Mouse (Mus musculus) neural tube, embryonic 13.5 days (tissue): ENCODE data around the gene Vav2. TPM values are rescaled to one million over a fixed set of nuclear protein-coding genes. Genes with fewer than 3 reads are reported as not detected.

ENCODE experiments used
- ATAC-seq: fragments of 200-750 bp; cut with Nextera tagmentation; 2 replicates; pipeline ENCODE4 v1.8.0; 2017; ENCODE audit warnings: low read depth, mild to moderate bottlenecking, moderate TSS enrichment, moderate library complexity
- H3K27ac ChIP-seq: fragments of 300-500 bp; sonication (generic); replicated peaks from 2 replicates; pipeline ENCODE4 v1.5.1; 2015; ENCODE audit warnings: moderate library complexity, mild to moderate bottlenecking, inconsistent platforms
- H3K27me3 ChIP-seq: fragments of 300-500 bp; sonication (generic); 2 replicates; pipeline ENCODE4 v1.6.1; 2015; ENCODE audit warnings: mild to moderate bottlenecking, inconsistent platforms
- H3K36me3 ChIP-seq: fragments of 300-500 bp; sonication (generic); 2 replicates; pipeline ENCODE4 v1.6.1; 2015; ENCODE audit warnings: mild to moderate bottlenecking, inconsistent platforms
- H3K4me1 ChIP-seq: fragments of 300-500 bp; sonication (generic); replicated peaks from 2 replicates; pipeline ENCODE4 v1.6.1; 2015; ENCODE audit warnings: inconsistent platforms
- H3K4me2 ChIP-seq: fragments of 300-500 bp; sonication (generic); 2 replicates; pipeline ENCODE4 v1.6.1; 2015; ENCODE audit warnings: inconsistent platforms, mild to moderate bottlenecking, moderate library complexity
- H3K4me3 ChIP-seq: fragments of 300-500 bp; sonication (generic); 2 replicates; pipeline ENCODE4 v1.5.1; 2015; ENCODE audit warnings: mild to moderate bottlenecking, inconsistent platforms
- H3K9ac ChIP-seq: fragments of 300-500 bp; sonication (generic); 2 replicates; pipeline ENCODE4 v1.6.1; 2015; ENCODE audit warnings: moderate library complexity, mild to moderate bottlenecking, inconsistent platforms
- H3K9me3 ChIP-seq: fragments of 300-500 bp; sonication (generic); 2 replicates; pipeline ENCODE4 v1.6.1; 2016; ENCODE audit warnings: inconsistent platforms
- WGBS: fragments of 180-500 bp; shearing (Covaris S2); methylation state at CpG from one replicate; pipeline ENCODE4 v1.1.7; 2015; 5-methylcytosine and 5-hydroxymethylcytosine counted together
- polyA plus RNA-seq: library from polyadenylated mRNA; unstranded; fragments of >200 nt; fragmentation: Nextera tagmentation; extraction: Ambion mirVana; gene quantifications from 2 replicates; pipeline ENCODE4 v1.2.1, GENCODE M21; 2015

The Vav2 gene
- polyA plus RNA-seq, 1 experiment from 2014 or later, result 14.8 TPM

DNA sequence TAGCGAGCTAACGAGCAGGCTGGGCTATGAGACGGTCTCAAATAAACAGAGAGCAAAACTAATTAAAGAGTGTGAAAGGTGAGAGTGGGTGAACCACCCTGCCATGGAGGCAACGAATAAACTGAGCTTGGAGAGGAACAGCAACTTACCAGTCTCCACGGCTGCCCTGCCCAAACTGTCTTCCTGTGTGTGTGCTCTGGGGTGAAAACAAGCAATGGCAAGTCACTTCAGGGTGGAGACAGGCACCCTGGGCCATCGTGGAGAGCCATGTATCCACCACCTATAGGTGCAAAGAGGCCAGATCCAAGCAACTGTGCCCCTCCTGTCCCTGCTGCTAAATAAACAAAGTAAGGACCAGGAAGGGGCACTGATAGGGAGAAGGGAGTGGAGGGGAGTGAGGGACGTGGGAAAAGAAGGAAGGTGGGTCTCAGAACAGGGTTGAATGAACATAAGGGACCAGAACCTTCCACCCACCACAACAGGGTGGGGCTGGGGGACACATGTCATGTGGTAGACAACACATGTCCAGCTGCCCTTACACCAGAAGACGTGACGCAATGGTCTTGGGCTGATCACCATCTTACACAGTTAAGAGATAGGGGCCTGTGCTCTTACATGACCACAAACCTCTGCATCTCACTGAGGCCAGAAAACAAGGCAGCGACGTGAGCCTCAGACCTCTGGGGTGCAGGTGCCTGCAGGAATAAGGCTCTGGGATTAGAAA is 11.6 kb downstream of the Vav2 start:
- ATAC-seq, result no peak
- H3K4me2 ChIP-seq, result peak overlapping the region; percentile 34; the same call in 1 of the 2 replicates
- no peaks in the 10 kb centered on the region for H3K27me3 ChIP-seq
- WGBS, result 63% methylated on average over 11 of the region's 11 CpGs
- no peak overlapping the region for H3K4me3 ChIP-seq
- peaks cover 98% of the 10 kb centered on the region for H3K4me1 ChIP-seq
- no peaks in the 10 kb centered on the region for H3K36me3 ChIP-seq
- peak overlapping the region; percentile 86 for H3K27ac ChIP-seq
- no peaks in the 10 kb centered on the region for H3K9me3 ChIP-seq
- H3K9ac ChIP-seq, result 0 out of 2 replicates have a peak overlapping the region, but pooled peaks have one; percentile 41

DNA sequence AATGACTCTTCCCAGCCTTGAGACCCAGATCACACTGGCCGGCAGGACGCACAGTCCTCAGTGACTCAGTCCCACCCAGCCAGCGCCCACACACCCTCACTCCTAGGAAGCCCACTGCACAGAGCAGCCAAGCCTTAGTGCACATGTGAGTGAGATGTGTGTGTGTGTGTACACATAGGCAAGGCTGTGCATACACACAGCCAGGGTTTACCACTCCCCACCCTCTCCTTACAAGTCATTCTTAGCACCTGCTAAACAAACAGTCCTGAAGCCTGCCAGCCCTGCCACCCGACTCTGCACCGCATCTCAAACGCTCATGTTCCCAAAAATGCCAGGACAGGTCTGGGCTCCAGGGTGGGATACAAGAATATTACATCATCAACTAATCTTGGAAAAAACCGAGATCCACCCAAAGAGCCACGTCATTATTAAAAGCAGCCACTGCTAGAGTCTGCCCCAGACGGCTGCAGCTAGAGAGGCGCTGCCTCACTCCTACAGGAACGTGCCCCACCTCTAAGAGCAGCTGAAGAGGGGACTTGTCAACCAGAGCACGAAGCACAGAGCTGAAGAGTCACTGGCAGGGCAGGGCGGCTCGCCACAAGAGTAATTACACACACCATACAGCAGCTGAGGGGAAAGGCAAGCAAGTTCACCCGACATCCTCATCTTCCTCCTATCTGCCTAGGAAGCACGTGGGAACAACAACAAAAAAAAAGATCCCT is 12.7 kb downstream of the Vav2 start:
- peak; percentile 81 for ATAC-seq
- Histone ChIP-seq H3K4me2 (peak overlapping the region; percentile 34), H3K9me3 (no peaks in the 10 kb centered on the region), H3K4me3 (no peak overlapping the region), H3K9ac (peak overlapping the region; percentile 41), H3K4me1 (peaks cover 94% of the 10 kb centered on the region), H3K36me3 (no peaks in the 10 kb centered on the region), H3K27ac (peak overlapping the region; percentile 86), H3K27me3 (no peaks in the 10 kb centered on the region)
- 7% methylated on average over 16 of the region's 16 CpGs for WGBS

DNA sequence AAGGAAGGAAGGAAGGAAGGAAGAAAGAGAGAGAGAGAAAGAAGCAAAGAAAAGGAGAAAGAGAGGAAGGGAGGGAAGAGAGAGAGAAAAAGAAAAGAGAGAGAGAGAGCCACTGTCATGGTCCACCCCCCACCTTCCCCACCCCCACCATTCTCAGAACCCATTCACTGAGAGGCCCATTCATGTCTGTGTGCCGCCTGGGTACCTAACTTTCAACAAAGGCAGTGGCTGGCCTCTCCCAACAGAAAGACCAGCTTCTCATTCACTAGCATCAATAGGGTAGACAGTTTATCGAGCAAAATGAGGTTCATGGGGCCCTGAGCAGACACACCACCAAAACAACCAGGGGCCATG is 13.3 kb downstream of the Vav2 start:
- Histone ChIP-seq H3K9me3 (no peaks in the 10 kb centered on the region), H3K27ac (peak overlapping the region; percentile 86), H3K9ac (peak overlapping the region; percentile 41), H3K27me3 (no peaks in the 10 kb centered on the region), H3K4me3 (no peak overlapping the region), H3K4me2 (peak overlapping the region; percentile 34), H3K36me3 (no peaks in the 10 kb centered on the region), H3K4me1 (peaks cover 94% of the 10 kb centered on the region)
- ATAC-seq, result peak; percentile 8; the same call in 1 of the 2 replicates
- 12% methylated on average over 2 of the region's 2 CpGs for WGBS

DNA sequence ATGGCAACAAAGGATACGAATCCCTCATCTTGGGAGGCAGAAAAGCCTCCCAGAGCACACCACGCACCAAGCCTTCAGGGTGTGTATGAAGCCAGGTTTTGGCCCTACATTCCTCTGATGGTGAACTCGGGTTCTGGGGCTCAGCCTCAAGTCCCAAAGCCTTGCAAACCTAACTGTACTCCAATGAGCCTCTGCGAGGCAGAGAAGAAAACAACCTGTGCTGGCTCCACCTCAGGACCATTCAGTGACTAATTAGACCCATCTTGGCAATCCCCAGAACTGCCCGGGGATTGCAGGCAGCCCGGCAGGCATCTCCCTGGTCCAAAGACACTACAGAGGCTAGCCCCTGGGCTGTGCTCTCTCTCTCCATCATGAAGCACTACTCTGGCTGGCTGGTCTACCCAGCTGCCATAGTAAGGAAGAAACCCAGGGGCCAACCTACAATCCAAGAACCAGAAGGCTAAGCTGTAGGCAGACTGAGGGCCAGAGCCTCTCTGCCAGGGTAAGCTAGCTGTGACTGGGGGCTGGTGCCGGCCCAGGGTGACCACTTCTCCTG is 14.5 kb downstream of the Vav2 start:
- H3K4me2 ChIP-seq, result peak overlapping the region; percentile 16
- H3K27ac ChIP-seq, result peak overlapping the region; percentile 86
- no peaks in the 10 kb centered on the region for H3K9me3 ChIP-seq
- H3K9ac ChIP-seq, result peak overlapping the region; percentile 50
- no peak for ATAC-seq
- H3K36me3 ChIP-seq, result no peaks in the 10 kb centered on the region
- WGBS, result 7% methylated on average over 7 of the region's 7 CpGs
- no peak overlapping the region for H3K4me3 ChIP-seq
- H3K4me1 ChIP-seq, result peaks cover 94% of the 10 kb centered on the region
- no peaks in the 10 kb centered on the region for H3K27me3 ChIP-seq

DNA sequence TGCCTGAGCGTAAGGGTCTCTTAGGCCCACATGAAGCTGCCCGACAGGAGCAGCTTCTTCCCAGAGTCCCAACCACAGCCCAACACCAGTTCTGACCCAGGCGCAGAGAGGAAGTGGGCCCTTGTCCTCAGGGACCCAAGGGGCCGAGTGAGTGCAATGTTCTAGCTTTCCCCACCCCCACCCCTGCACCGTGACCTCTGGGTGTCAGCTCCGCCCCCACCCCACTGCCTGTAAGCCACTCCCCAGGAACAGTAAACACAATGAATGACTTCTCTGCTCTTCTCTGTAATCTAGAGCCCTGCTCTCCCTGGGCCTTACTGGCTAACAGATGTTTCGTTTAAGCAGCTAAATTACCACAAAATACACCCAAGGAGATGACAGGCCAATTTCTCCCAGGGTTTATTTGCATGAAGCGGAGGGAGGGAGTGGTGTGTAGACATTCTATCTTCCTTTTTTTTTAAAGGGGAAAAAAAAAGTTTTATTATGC is 15.1 kb downstream of the Vav2 start:
- Histone ChIP-seq H3K27me3 (no peaks in the 10 kb centered on the region), H3K9me3 (no peaks in the 10 kb centered on the region), H3K27ac (peak overlapping the region; percentile 86), H3K4me2 (0 out of 2 replicates have a peak overlapping the region, but pooled peaks have one; percentile 5), H3K4me1 (peaks cover 94% of the 10 kb centered on the region), H3K9ac (peak overlapping the region; percentile 50; the same call in 1 of the 2 replicates), H3K4me3 (no peak overlapping the region), H3K36me3 (no peaks in the 10 kb centered on the region)
- 8% methylated on average over 8 of the region's 8 CpGs for whole genome bisulfite sequencing
- ATAC-seq, result peak; percentile 17; the same call in 1 of the 2 replicates

DNA sequence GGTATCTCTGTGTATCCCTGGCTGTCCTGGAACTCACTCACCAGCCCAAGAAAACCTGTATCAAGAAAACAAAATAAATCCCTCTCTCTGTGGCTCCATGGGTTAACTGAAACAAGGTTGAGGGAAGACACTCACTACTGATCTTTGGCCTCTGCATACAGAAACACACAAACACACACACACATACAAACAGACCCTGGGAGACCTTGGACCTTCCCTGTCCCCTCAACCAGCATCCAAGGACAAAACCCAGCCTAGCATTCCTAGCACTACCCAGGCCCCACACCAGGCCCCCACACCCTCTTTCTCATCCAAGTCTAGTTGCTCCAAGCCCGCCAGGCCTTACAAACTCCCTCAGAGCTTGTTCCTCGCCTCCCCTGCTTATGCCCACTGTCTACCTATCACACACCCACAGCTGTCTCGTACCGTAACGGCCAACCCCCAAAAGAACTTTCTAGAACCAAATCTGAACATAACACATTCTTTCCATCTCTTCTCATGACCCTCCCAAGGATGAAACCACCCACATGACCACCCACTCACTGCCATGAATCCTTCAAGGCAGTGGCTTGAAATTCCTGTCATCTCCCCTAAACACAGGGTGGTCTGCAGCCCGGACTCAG is 16.2 kb downstream of the Vav2 start:
- Histone ChIP-seq H3K9ac (no peak overlapping the region), H3K27me3 (no peaks in the 10 kb centered on the region), H3K4me2 (no peak overlapping the region), H3K9me3 (no peaks in the 10 kb centered on the region), H3K4me1 (peaks cover 92% of the 10 kb centered on the region), H3K27ac (peak overlapping the region; percentile 86), H3K36me3 (no peaks in the 10 kb centered on the region), H3K4me3 (no peak overlapping the region)
- WGBS, result 81% methylated on average over 6 of the region's 6 CpGs
- no peak for ATAC-seq

DNA sequence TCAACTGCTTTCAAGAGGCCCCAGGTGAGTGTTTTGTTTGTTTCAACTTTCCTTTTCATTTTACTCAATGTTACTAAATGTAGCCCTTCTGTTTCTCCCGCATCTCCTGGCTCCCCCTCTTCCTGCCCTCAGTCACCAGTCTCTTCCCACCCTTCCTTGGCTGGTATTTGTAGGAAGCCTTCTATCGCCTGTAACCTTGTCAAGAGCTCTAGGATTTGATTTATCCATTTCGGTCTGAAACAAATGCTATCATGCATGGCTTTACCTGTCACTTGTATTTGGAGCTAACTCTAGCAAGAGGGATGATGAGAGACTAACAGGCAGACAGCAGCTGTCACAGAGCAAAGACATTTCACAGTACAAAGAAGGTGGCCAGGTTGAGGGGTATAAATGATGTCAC is 18.6 kb downstream of the Vav2 start:
- H3K4me1 ChIP-seq, result peaks cover 92% of the 10 kb centered on the region
- no peak overlapping the region for H3K4me2 ChIP-seq
- H3K27me3 ChIP-seq, result no peaks in the 10 kb centered on the region
- ATAC-seq, result no peak
- H3K9me3 ChIP-seq, result no peaks in the 10 kb centered on the region
- 79% methylated on average over 3 of the region's 3 CpGs for WGBS
- no peak overlapping the region for H3K4me3 ChIP-seq
- no peak overlapping the region; the same call in 1 of the 2 replicates for H3K27ac ChIP-seq
- H3K9ac ChIP-seq, result no peak overlapping the region
- H3K36me3 ChIP-seq, result no peaks in the 10 kb centered on the region

DNA sequence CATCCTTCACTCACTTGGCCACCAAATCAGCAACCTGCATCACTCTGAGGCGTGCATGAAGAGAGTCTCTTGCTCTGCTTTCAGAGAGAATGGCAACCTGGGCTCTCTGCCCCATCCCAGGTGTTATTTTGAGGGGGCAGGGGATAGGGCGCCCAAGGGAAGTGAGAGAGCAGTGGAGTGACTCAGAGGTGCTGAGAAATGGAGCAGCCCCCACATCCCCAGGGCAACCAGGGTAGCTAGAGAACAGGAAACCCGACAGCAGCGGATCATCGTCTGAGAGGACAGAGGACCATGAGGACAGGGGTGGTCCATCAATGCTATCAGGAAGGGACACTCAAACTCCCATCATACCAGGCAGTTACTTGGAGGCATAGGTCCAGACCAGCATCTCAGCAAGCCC is 19.9 kb downstream of the Vav2 start:
- Histone ChIP-seq H3K4me3 (no peak overlapping the region), H3K9ac (no peak overlapping the region), H3K27ac (no peak overlapping the region), H3K27me3 (no peaks in the 10 kb centered on the region), H3K36me3 (no peaks in the 10 kb centered on the region), H3K4me1 (peaks cover 80% of the 10 kb centered on the region), H3K9me3 (no peaks in the 10 kb centered on the region), H3K4me2 (no peak overlapping the region)
- 94% methylated on average over 5 of the region's 5 CpGs for WGBS
- ATAC-seq, result no peak

DNA sequence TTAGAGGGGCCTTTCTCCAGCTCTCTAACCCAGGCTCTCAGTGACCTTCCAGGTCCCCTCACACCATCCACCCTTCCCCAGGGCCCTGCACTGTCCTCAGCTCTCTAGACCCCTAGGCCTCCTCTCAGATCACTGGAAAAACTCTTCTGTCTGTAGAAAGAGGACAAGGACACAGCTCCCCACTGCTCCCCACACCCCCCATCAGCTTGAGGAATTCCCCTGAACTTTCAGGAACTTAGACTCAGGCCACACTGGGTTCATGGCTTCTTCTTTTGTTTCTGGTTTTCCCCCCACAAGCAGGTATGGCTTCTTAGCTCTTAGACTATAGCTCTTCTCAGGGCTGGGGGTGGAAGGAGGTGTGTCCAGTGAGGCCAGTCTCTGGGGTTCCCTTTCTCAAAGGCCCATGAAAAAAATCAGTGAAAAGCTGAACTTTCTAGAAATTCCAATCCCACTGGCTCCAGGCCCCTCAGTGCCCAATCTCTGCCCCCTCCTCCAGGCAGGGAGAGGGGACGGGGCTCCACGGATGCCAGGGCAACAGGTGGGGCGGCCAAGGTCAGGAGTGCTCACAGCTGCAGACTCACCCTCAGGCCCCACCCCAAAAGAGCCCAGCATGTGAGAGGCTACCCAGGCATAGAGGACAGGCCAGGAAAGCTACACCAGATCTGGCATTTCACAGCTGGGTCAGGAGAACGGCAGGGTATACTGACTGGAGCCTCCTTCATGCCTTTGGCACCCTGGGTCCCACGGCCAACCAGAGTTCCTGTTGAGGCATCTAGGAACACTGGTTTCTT is 21.5 kb downstream of the Vav2 start:
- no peak overlapping the region for H3K4me2 ChIP-seq
- H3K4me3 ChIP-seq, result no peak overlapping the region
- no peaks in the 10 kb centered on the region for H3K36me3 ChIP-seq
- WGBS, result 55% methylated on average over 5 of the region's 5 CpGs
- H3K4me1 ChIP-seq, result peaks cover 64% of the 10 kb centered on the region
- ATAC-seq, result no peak
- no peaks in the 10 kb centered on the region for H3K9me3 ChIP-seq
- no peak overlapping the region for H3K9ac ChIP-seq
- H3K27me3 ChIP-seq, result no peaks in the 10 kb centered on the region
- no peak overlapping the region for H3K27ac ChIP-seq

DNA sequence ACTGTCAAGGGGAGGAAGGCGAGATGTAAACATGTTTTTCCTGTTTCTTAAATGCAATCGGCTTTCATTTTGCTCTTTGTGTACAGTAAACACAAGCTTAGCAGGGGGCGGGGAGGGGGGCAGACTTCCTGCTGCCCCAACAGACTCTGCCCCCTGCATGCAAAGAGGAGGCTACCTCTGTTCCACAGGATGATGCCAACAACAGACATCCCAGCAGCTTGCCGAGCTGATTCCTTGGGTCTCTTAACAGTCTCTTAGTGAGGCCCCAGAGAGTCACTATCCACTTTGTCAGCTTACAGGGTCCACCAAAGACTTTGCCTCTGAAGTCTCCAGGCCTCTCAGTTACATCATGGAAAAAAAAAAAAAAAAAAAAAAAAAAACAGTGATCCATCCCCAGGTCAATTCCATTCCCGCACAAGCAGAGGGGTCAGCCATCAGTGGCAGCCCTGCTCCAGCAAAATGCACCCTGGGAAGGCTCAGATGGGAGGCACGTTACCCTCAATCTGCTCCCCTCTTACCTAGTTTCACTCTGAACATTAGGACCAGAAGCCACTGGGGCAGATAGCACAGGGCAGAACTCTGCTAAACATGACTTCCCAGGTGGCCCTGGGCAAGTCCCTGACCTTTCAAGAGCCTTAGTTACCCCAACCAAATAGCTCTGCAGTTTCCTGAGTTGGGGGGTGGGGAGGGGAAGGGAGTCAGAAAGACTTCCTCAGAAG is 22.3 kb downstream of the Vav2 start:
- H3K4me3 ChIP-seq, result no peak overlapping the region
- H3K27me3 ChIP-seq, result no peaks in the 10 kb centered on the region
- 47% methylated on average over 6 of the region's 6 CpGs for WGBS
- H3K9ac ChIP-seq, result no peak overlapping the region
- peak overlapping the region; percentile 43; the same call in 1 of the 2 replicates for H3K27ac ChIP-seq
- H3K9me3 ChIP-seq, result peaks cover 4% of the 10 kb centered on the region; the same call in 1 of the 2 replicates
- peaks cover 62% of the 10 kb centered on the region for H3K4me1 ChIP-seq
- no peak for ATAC-seq
- no peaks in the 10 kb centered on the region for H3K36me3 ChIP-seq
- no peak overlapping the region for H3K4me2 ChIP-seq

DNA sequence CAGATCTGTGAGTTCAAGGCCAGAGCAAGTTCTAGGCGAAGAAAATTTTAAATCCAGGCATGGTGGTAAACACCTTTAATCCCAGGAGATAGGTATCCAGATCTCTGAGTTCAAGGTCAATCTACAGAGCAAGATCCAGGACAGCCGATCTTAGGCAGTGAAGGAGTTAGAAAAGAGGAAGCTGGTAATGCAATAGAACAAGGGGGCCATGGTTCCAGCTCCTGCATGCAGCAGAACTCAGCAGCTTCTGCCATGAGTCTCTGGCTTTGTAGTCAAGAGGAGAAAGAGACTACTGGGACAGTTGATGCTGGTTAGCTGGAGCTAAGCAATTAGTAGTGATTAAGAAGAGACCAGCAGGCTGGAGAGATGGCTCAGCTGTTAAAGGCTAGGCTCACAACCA is 25.3 kb downstream of the Vav2 start:
- H3K9ac ChIP-seq, result no peak overlapping the region
- no peaks in the 10 kb centered on the region for H3K27me3 ChIP-seq
- H3K27ac ChIP-seq, result no peak overlapping the region
- peaks cover 47% of the 10 kb centered on the region for H3K4me1 ChIP-seq
- 91% methylated on average over 2 of the region's 2 CpGs for WGBS
- H3K4me2 ChIP-seq, result no peak overlapping the region
- H3K36me3 ChIP-seq, result 0 out of 2 replicates have a peak, but pooled peaks cover 4% of the 10 kb centered on the region
- no peak overlapping the region for H3K4me3 ChIP-seq
- peaks cover 4% of the 10 kb centered on the region; the same call in 1 of the 2 replicates for H3K9me3 ChIP-seq
- no peak for ATAC-seq
